Mouse (Mus musculus): Measurements from ENCODE around the gene Mlf1. TPM values are rescaled to one million over a fixed set of nuclear protein-coding genes. Genes with fewer than 3 reads are reported as not detected.
A peak's percentile ranks its signal among the peaks of the same experiment; 100 is the strongest.

Gene Mlf1
- total and polyA plus RNA-seq, 3 experiments: 6.9 to 7.8 TPM; not detected in 1

GRCm38 (mm10) chr3:67374360-67374778 is 472 bp downstream of the Mlf1 start:
- Histone ChIP-seq H3K9ac (ENCODE audit: control insufficient read depth, low read depth, low read length, poor library complexity, severe bottlenecking) (peak overlapping the region; percentile 65), H3K27me3 (ENCODE audit: control insufficient read depth in 1 of 2, insufficient read depth in 2 of 2, low read length in 2 of 2) (peaks cover 0 to 3% of the 10 kb centered on the region in 2 experiments; a peak in 3 of 4 replicates), H3K9me3 (replicated peaks; ENCODE audit: insufficient read depth, low read length) (no peaks in the 10 kb centered on the region), H3K27ac (ENCODE audit: control insufficient read depth, low read depth, low read length) (no peak overlapping the region), H3K4me1 (ENCODE audit: control insufficient read depth in 1 of 2, insufficient read depth in 2 of 2, low read length in 2 of 2) (0 out of 4 replicates have a peak, but pooled peaks cover 0 to 2% of the 10 kb centered on the region in 2 experiments), H3K79me2 (ENCODE audit: control insufficient read depth, insufficient read depth, low read length, poor library complexity) (no peaks in the 10 kb centered on the region), H3K4me3 (ENCODE audit: control insufficient read depth in 1 of 2, insufficient read depth in 1 of 2, low read depth in 2 of 2, low read length in 2 of 2) (peak overlapping the region; percentile 61 to 62), H3K36me3 (ENCODE audit: control insufficient read depth in 1 of 2, insufficient read depth in 2 of 2, low read length in 2 of 2) (peaks cover 0 to 5% of the 10 kb centered on the region in 2 experiments; a peak in 2 of 4 replicates)
- no peak for TF ChIP-seq POLR2AphosphoS5 (IDR thresholded peaks at IDR 0.05; ENCODE audit: borderline replicate concordance, low read depth, low read length)
- TF ChIP-seq MAZ (IDR thresholded peaks at IDR 0.05; ENCODE audit: low read depth, low read length): 0 out of 2 replicates have a peak, but pooled peaks have one; percentile 36
- TF ChIP-seq NELFE (IDR thresholded peaks at IDR 0.05; ENCODE audit: low read depth, low read length): 0 out of 2 replicates have a peak, but pooled peaks have one; percentile 10
- 0 out of 4 replicates have a peak, but pooled peaks of 1 of the 2 experiments have one; percentile 0 for TF ChIP-seq POLR2A (IDR thresholded peaks at IDR 0.05; ENCODE audit: control insufficient read depth in 1 of 2, insufficient read depth in 1 of 2, low read depth in 1 of 2, low read length in 2 of 2, poor library complexity in 1 of 2)
- no peak for TF ChIP-seq ZNF384 (IDR thresholded peaks at IDR 0.05; ENCODE audit: low read depth, low read length)
- no peak for TF ChIP-seq TBP (IDR thresholded peaks at IDR 0.05; ENCODE audit: low read depth, low read length)
- no peak for DNase-seq (ENCODE audit: low read depth, low spot score)

DNA sequence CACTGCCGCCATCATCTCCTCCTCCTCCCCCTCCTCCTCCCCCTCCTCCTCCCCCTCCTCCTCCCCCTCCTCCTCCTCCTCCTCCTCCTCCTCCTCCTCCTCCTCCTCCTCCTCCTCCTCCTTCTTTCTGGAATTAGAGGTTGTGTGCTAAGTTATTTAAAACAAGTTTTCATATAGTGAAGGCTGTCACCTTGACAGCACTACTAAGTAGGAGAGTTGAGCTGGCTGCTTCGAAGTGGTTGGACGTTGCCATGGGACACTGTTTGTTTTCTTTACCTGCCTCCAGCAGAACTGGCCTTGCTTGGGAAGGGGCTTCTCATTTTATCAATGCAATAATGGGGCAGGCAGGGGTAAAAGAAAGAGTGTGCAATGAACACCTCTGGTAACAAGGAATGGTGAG is 1.2 kb downstream of the Mlf1 start, which contains the start of gene Gm17402:
Gene Gm17402 (minus strand): TSS at position 101 of the 400 bp plus-strand sequence.
- DNase-seq (ENCODE audit: low read depth, low spot score): no peak
- no peak for TF ChIP-seq MYC (IDR thresholded peaks at IDR 0.05; ENCODE audit: low read depth, low read length)
- no peak for TF ChIP-seq ZKSCAN1 (IDR thresholded peaks at IDR 0.05; ENCODE audit: low read depth, low read length)
- no peak for TF ChIP-seq MYB (IDR thresholded peaks at IDR 0.05; ENCODE audit: low read depth, low read length)
- TF ChIP-seq CHD2 (IDR thresholded peaks at IDR 0.05; ENCODE audit: low read length): no peak
- no peak within 1 kb of the TSS for H3K27ac ChIP-seq (ENCODE audit: control insufficient read depth, low read depth, low read length)
- H3K9ac ChIP-seq (ENCODE audit: control insufficient read depth, low read depth, low read length, poor library complexity, severe bottlenecking): peak within 1 kb of the TSS; percentile 65
- H3K79me2 ChIP-seq (ENCODE audit: control insufficient read depth, insufficient read depth, low read length, poor library complexity): no peaks in the 10 kb centered on the region
- H3K4me3 ChIP-seq (ENCODE audit: control insufficient read depth in 1 of 2, insufficient read depth in 1 of 2, low read depth in 2 of 2, low read length in 2 of 2): peak within 1 kb of the TSS; percentile 61 to 62
- 0 out of 4 replicates have a peak, but pooled peaks cover 0 to 2% of the 10 kb centered on the region in 2 experiments for H3K4me1 ChIP-seq (ENCODE audit: control insufficient read depth in 1 of 2, insufficient read depth in 2 of 2, low read length in 2 of 2)
- H3K36me3 ChIP-seq (ENCODE audit: control insufficient read depth in 1 of 2, insufficient read depth in 2 of 2, low read length in 2 of 2): peaks cover 0 to 5% of the 10 kb centered on the region in 2 experiments; a peak in 2 of 4 replicates
- H3K27me3 ChIP-seq (ENCODE audit: control insufficient read depth in 1 of 2, insufficient read depth in 2 of 2, low read length in 2 of 2): peaks cover 0 to 3% of the 10 kb centered on the region in 2 experiments; a peak in 3 of 4 replicates
- H3K9me3 ChIP-seq (replicated peaks; ENCODE audit: insufficient read depth, low read length): no peaks in the 10 kb centered on the region

DNA sequence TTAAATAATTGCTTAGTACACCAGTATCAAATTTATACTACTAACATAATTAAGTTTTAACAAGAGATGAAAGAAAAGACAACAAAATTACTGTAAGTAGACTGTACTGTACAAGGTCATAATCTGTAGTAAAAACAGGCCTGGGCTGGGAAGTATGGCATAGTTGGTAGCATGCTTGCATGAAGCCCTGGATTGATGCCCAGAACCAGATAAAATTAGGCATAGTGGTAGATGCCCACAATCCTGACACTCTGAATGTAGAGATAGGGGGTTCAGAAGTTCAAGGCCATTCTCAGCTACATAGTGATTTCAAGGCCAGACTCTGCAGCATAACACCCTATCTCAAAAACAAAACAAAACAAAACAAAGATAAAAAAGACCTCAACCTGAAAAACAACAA is 4.3 kb downstream of the Mlf1 start:
- no peak overlapping the region for H3K27ac ChIP-seq (ENCODE audit: control insufficient read depth, low read depth, low read length)
- H3K4me1 ChIP-seq (ENCODE audit: control insufficient read depth in 1 of 2, insufficient read depth in 2 of 2, low read length in 2 of 2): no peaks in the 10 kb centered on the region
- H3K36me3 ChIP-seq (ENCODE audit: control insufficient read depth in 1 of 2, insufficient read depth in 2 of 2, low read length in 2 of 2): peaks cover 0 to 2% of the 10 kb centered on the region in 2 experiments; a peak in 2 of 4 replicates
- H3K79me2 ChIP-seq (ENCODE audit: control insufficient read depth, insufficient read depth, low read length, poor library complexity): no peaks in the 10 kb centered on the region
- no peak for DNase-seq (ENCODE audit: low read depth, low spot score)
- H3K9me3 ChIP-seq (replicated peaks; ENCODE audit: insufficient read depth, low read length): no peaks in the 10 kb centered on the region
- no peak overlapping the region for H3K4me3 ChIP-seq (ENCODE audit: control insufficient read depth in 1 of 2, insufficient read depth in 1 of 2, low read depth in 2 of 2, low read length in 2 of 2)
- no peaks in the 10 kb centered on the region for H3K27me3 ChIP-seq (ENCODE audit: control insufficient read depth in 1 of 2, insufficient read depth in 2 of 2, low read length in 2 of 2)
- no peak overlapping the region for H3K9ac ChIP-seq (ENCODE audit: control insufficient read depth, low read depth, low read length, poor library complexity, severe bottlenecking)
- no peak for TF ChIP-seq RAD21 (IDR thresholded peaks at IDR 0.05; ENCODE audit: low read depth, low read length)
- no peak for TF ChIP-seq E2F4 (IDR thresholded peaks at IDR 0.05; ENCODE audit: borderline replicate concordance, low read depth, low read length)
- TF ChIP-seq POLR2A (IDR thresholded peaks at IDR 0.05; ENCODE audit: control insufficient read depth in 1 of 2, insufficient read depth in 1 of 2, low read depth in 1 of 2, low read length in 2 of 2, poor library complexity in 1 of 2): no peak
- no peak for TF ChIP-seq MAX (IDR thresholded peaks at IDR 0.05; ENCODE audit: low read length)
- no peak for TF ChIP-seq CHD1 (IDR thresholded peaks at IDR 0.05; ENCODE audit: low read depth, low read length)
- no peak for TF ChIP-seq ZNF384 (IDR thresholded peaks at IDR 0.05; ENCODE audit: low read depth, low read length)
- TF ChIP-seq HCFC1 (IDR thresholded peaks at IDR 0.05; ENCODE audit: low read depth, low read length): no peak
- no peak for TF ChIP-seq TBP (IDR thresholded peaks at IDR 0.05; ENCODE audit: low read depth, low read length)
- TF ChIP-seq NRF1 (IDR thresholded peaks at IDR 0.05; ENCODE audit: insufficient read depth, low read depth, low read length, poor library complexity, severe bottlenecking): no peak
- no peak for TF ChIP-seq ZC3H11A (IDR thresholded peaks at IDR 0.05; ENCODE audit: low read depth, low read length)
- no peak for TF ChIP-seq MAFK (IDR thresholded peaks at IDR 0.05; ENCODE audit: borderline replicate concordance, low read depth, low read length)
- TF ChIP-seq MYC (IDR thresholded peaks at IDR 0.05; ENCODE audit: low read depth, low read length): no peak
